Mouse (Mus musculus): ENCODE measurements around the gene Tex33. TPM values are rescaled to one million over a fixed set of nuclear protein-coding genes. Genes with fewer than 3 reads are reported as not detected.

Gene Tex33
- polyA plus RNA-seq, 1 experiment from 2014 or later, result not detected

DNA sequence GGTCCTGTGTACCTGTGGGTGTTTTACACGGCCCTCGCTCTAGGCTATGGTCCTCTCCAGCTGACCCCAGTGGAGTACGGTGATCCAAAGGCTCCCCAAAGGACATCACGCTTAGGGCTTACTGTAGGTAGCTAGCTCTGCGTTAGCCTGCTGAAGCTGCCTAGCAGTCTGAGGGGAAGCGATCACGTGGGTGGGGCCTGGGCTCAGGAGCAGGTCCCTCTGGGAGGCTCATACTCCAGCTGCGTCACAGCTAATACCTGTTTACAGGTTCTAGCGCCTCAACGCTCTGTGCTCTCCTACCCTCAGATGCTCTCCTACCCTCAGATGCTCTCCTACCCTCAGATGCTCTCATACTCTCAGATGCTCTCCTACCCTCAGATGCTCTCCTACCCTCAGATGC is 35.2 kb upstream of the Tex33 start:
- H3K27me3 ChIP-seq (ENCODE audit: insufficient read depth, low read length), result peaks cover 17% of the 10 kb centered on the region
- TF ChIP-seq EP300 (IDR thresholded peaks at IDR 0.05; ENCODE audit: low read depth), result no peak
- no peak for TF ChIP-seq CTCF (IDR thresholded peaks at IDR 0.05; ENCODE audit: low read depth)

GRCm38 (mm10) chr15:78429871-78430622 is 34.3 kb upstream of the Tex33 start:
- Histone ChIP-seq H3K4me2 (ENCODE audit: low read depth, low read length) (no peak overlapping the region), H3K9me3 (ENCODE audit: low read length) (no peaks in the 10 kb centered on the region), H3K4me1 (ENCODE audit: insufficient read depth) (peaks cover 11% of the 10 kb centered on the region), H3K27me3 (ENCODE audit: insufficient read depth, low read length) (peaks cover 17% of the 10 kb centered on the region), H3K9ac (replicated peaks) (no peak overlapping the region), H3K4me3 (ENCODE audit: low read depth, low read length) (no peak overlapping the region), H3K36me3 (replicated peaks; ENCODE audit: insufficient read depth, low read length) (no peaks in the 10 kb centered on the region), H3K27ac (ENCODE audit: low read depth) (no peak overlapping the region; the same call in 1 of the 2 replicates)
- DNase-seq (no peak), ATAC-seq (no peak)
- TF ChIP-seq EP300 (IDR thresholded peaks at IDR 0.05; ENCODE audit: low read depth) (no peak), CTCF (IDR thresholded peaks at IDR 0.05; ENCODE audit: low read depth) (no peak)
- 59% methylated on average over 13 of the region's 13 CpGs for WGBS (ENCODE audit: insufficient replicate concordance)

More for the DNA sequence above, 35.2 kb upstream of the Tex33 start:
- DNase-seq (no peak), ATAC-seq (no peak)
- Histone ChIP-seq H3K4me2 (ENCODE audit: low read depth, low read length) (no peak overlapping the region), H3K36me3 (replicated peaks; ENCODE audit: insufficient read depth, low read length) (no peaks in the 10 kb centered on the region), H3K4me3 (ENCODE audit: low read depth, low read length) (no peak overlapping the region), H3K9ac (replicated peaks) (no peak overlapping the region), H3K9me3 (ENCODE audit: low read length) (no peaks in the 10 kb centered on the region), H3K4me1 (ENCODE audit: insufficient read depth) (peaks cover 15% of the 10 kb centered on the region), H3K27ac (ENCODE audit: low read depth) (peak overlapping the region; percentile 30; the same call in 1 of the 2 replicates)
- 85% methylated on average over 10 of the region's 10 CpGs for WGBS (ENCODE audit: insufficient replicate concordance)

- Histone ChIP-seq H3K4me2 (ENCODE audit: low read depth, low read length) (peak overlapping the region; percentile 60), H3K9ac (replicated peaks) (peak overlapping the region; percentile 45), H3K4me1 (ENCODE audit: insufficient read depth) (peaks cover 9% of the 10 kb centered on the region), H3K36me3 (replicated peaks; ENCODE audit: insufficient read depth, low read length) (no peaks in the 10 kb centered on the region), H3K4me3 (ENCODE audit: low read depth, low read length) (peak overlapping the region; percentile 41), H3K27me3 (ENCODE audit: insufficient read depth, low read length) (peaks cover 17% of the 10 kb centered on the region), H3K9me3 (ENCODE audit: low read length) (no peaks in the 10 kb centered on the region), H3K27ac (ENCODE audit: low read depth) (0 out of 2 replicates have a peak overlapping the region, but pooled peaks have one; percentile 44)
- DNase-seq (no peak), ATAC-seq (no peak)
- 20% methylated on average over 3 of the region's 3 CpGs for WGBS (ENCODE audit: insufficient replicate concordance)
- no peak for TF ChIP-seq CTCF (IDR thresholded peaks at IDR 0.05; ENCODE audit: low read depth)
- no peak for TF ChIP-seq EP300 (IDR thresholded peaks at IDR 0.05; ENCODE audit: low read depth)
Observed at GRCm38 (mm10) chr15:78429139-78429459, 33.4 kb upstream of the Tex33 start.

GRCm38 (mm10) chr15:78428391-78429138 is 32.9 kb upstream of the Tex33 start, which contains the start of gene Kctd17:
Gene Kctd17, plus strand, starts transcription at chr15:78428564.
- Histone ChIP-seq H3K27ac (ENCODE audit: low read depth) (0 out of 2 replicates have a peak within 1 kb of the TSS, but pooled peaks have one; percentile 44), H3K4me3 (ENCODE audit: low read depth, low read length) (peak within 1 kb of the TSS; percentile 41), H3K4me1 (ENCODE audit: insufficient read depth) (peaks cover 9% of the 10 kb centered on the region), H3K36me3 (replicated peaks; ENCODE audit: insufficient read depth, low read length) (no peaks in the 10 kb centered on the region), H3K27me3 (ENCODE audit: insufficient read depth, low read length) (peaks cover 17% of the 10 kb centered on the region), H3K9ac (replicated peaks) (peak within 1 kb of the TSS; percentile 45), H3K4me2 (ENCODE audit: low read depth, low read length) (peak within 1 kb of the TSS; percentile 60), H3K9me3 (ENCODE audit: low read length) (no peaks in the 10 kb centered on the region)
- TF ChIP-seq EP300 (IDR thresholded peaks at IDR 0.05; ENCODE audit: low read depth) (no peak), CTCF (IDR thresholded peaks at IDR 0.05; ENCODE audit: low read depth) (no peak)
- 6% methylated on average over 43 of the region's 52 CpGs for WGBS (ENCODE audit: insufficient replicate concordance)
- DNase-seq (peak; percentile 69), ATAC-seq (peak; percentile 49)

GRCm38 (mm10) chr15:78425230-78425629 is 29.5 kb upstream of the Tex33 start:
- peaks cover 17% of the 10 kb centered on the region for H3K27me3 ChIP-seq (ENCODE audit: insufficient read depth, low read length)
- no peak overlapping the region for H3K4me3 ChIP-seq (ENCODE audit: low read depth, low read length)
- no peaks in the 10 kb centered on the region for H3K9me3 ChIP-seq (ENCODE audit: low read length)
- H3K4me1 ChIP-seq (ENCODE audit: insufficient read depth), result peaks cover 12% of the 10 kb centered on the region
- no peak overlapping the region for H3K27ac ChIP-seq (ENCODE audit: low read depth)
- TF ChIP-seq CTCF (IDR thresholded peaks at IDR 0.05; ENCODE audit: low read depth) (peak; percentile 28), EP300 (IDR thresholded peaks at IDR 0.05; ENCODE audit: low read depth) (no peak)
- no peak overlapping the region for H3K4me2 ChIP-seq (ENCODE audit: low read depth, low read length)
- DNase-seq (no peak), ATAC-seq (no peak)
- WGBS (ENCODE audit: insufficient replicate concordance), result 67% methylated on average over 4 of the region's 4 CpGs
- no peaks in the 10 kb centered on the region for H3K36me3 ChIP-seq (replicated peaks; ENCODE audit: insufficient read depth, low read length)
- H3K9ac ChIP-seq (replicated peaks), result no peak overlapping the region

DNA sequence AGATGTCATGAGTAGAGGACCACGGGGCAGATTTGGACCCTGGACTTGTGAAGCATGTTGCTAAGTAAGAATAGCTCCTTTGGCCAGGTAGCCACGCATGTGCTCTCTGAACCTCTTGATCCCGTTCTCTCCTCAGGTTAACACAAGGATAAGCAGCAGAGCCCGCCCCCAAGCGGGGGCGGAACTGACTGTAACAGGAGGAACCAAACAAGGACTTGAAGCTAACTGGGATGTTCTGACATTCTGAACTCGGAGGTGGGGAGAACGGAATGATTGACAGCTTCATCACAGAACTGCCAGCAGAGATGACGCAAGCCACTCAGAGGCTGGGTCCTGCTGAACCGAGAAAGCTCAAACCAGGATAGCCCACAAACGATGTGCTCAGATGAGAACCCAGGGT is 28.8 kb upstream of the Tex33 start:
- no peak overlapping the region for H3K9ac ChIP-seq (replicated peaks)
- peaks cover 12% of the 10 kb centered on the region for H3K4me1 ChIP-seq (ENCODE audit: insufficient read depth)
- H3K4me3 ChIP-seq (ENCODE audit: low read depth, low read length), result no peak overlapping the region
- H3K27me3 ChIP-seq (ENCODE audit: insufficient read depth, low read length), result peaks cover 16% of the 10 kb centered on the region
- ATAC-seq, result peak; percentile 49
- H3K4me2 ChIP-seq (ENCODE audit: low read depth, low read length), result no peak overlapping the region
- 0 out of 2 replicates have a peak overlapping the region, but pooled peaks have one; percentile 3 for H3K27ac ChIP-seq (ENCODE audit: low read depth)
- no peaks in the 10 kb centered on the region for H3K36me3 ChIP-seq (replicated peaks; ENCODE audit: insufficient read depth, low read length)
- DNase-seq, result peak; percentile 62
- no peaks in the 10 kb centered on the region for H3K9me3 ChIP-seq (ENCODE audit: low read length)
- 28% methylated on average over 11 of the region's 11 CpGs for WGBS (ENCODE audit: insufficient replicate concordance)
- TF ChIP-seq EP300 (IDR thresholded peaks at IDR 0.05; ENCODE audit: low read depth), result no peak
- TF ChIP-seq CTCF (IDR thresholded peaks at IDR 0.05; ENCODE audit: low read depth), result no peak
